Mouse (Mus musculus): Measurements from ENCODE around the gene Olfr149. TPM values are rescaled to one million over a fixed set of nuclear protein-coding genes. Genes with fewer than 3 reads are reported as not detected.
"Not testable (repeated sequence)": the region's sequence is repeated elsewhere in the genome, so short reads cannot be mapped to it uniquely, and the experiment has no call there.

The Olfr149 gene
- not detected in 2 replicates for polyA plus RNA-seq (2014; fragmentation: Nextera tagmentation; extraction: Ambion mirVana)

DNA sequence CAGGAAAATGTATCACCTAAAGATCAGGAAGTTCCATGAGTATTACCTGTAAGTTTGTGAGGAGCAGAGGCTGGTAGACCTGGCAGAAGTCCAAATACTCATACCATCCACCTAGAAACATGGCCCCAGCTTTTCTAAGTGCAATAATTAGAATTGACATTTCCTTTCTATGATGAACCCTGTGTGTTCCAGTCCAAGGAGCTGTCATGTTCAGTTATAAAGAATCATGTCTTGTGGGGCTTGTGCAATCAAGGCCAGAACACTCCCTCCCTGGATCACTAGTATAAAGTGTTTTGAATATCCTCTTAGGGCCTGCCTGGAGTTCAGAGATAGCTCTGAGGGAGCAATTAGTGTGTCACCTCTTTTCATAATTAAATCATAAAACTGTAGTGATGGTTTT is at the start of gene Olfr149:
TSS of gene Olfr149 (minus strand) at position 101 of the 400 bp plus-strand sequence.
- no peak for ATAC-seq (ENCODE audit: low FRiP score)

GRCm38 (mm10) chr9:39746428-39746827 is 39.5 kb upstream of the Olfr149 start:
- Histone ChIP-seq H3K27me3 (ENCODE audit: control insufficient read depth, insufficient read depth, low read length) (no peaks in the 10 kb centered on the region), H3K4me1 (replicated peaks; ENCODE audit: control insufficient read depth, insufficient read depth, low read length) (no peaks in the 10 kb centered on the region), H3K9ac (ENCODE audit: low read depth, low read length) (no peak overlapping the region), H3K27ac (ENCODE audit: low read depth, low read length) (no peak overlapping the region), H3K4me2 (replicated peaks; ENCODE audit: low read depth, low read length) (no peak overlapping the region), H3K36me3 (ENCODE audit: control insufficient read depth, insufficient read depth, low read length) (no peaks in the 10 kb centered on the region), H3K4me3 (ENCODE audit: low read depth, low read length) (no peak overlapping the region), H3K9me3 (ENCODE audit: control insufficient read depth, low read length) (no peaks in the 10 kb centered on the region)
- no peak for DNase-seq (ENCODE audit: low spot score)
- ATAC-seq (ENCODE audit: low FRiP score): no peak
- WGBS: 91% methylated on average over 1 of the region's 1 CpGs

More for the DNA sequence above, at the start of gene Olfr149:
- no peak for DNase-seq (ENCODE audit: low spot score)
- Histone ChIP-seq H3K9me3 (ENCODE audit: control insufficient read depth, low read length) (no peaks in the 10 kb centered on the region), H3K9ac (ENCODE audit: low read depth, low read length) (no peak within 1 kb of the TSS), H3K4me1 (replicated peaks; ENCODE audit: control insufficient read depth, insufficient read depth, low read length) (no peaks in the 10 kb centered on the region), H3K27me3 (ENCODE audit: control insufficient read depth, insufficient read depth, low read length) (no peaks in the 10 kb centered on the region), H3K27ac (ENCODE audit: low read depth, low read length) (no peak within 1 kb of the TSS), H3K4me2 (replicated peaks; ENCODE audit: low read depth, low read length) (no peak within 1 kb of the TSS), H3K36me3 (ENCODE audit: control insufficient read depth, insufficient read depth, low read length) (no peaks in the 10 kb centered on the region), H3K4me3 (ENCODE audit: low read depth, low read length) (no peak within 1 kb of the TSS)

DNA sequence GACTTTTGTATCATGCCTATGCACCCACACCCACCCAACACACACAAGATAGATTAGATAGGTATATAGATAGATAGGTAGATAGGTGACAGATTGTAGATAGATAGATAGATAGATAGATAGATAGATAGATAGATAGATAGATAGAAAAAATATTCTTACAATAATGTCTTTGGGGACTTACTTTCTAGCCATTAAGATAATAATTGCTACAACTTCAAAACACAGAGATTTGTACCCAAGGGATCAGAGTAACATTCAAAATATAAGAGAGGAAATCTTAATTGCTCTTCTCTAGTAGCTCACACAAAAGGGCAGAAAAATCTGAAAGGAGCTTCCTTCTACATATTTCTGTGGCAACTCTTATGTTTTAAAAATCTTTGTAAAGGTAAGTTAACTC is 39.0 kb upstream of the Olfr149 start, which contains the start of gene Olfr967:
TSS of gene Olfr967 (plus strand) at position 301 of the 400 bp plus-strand sequence.
- H3K27ac ChIP-seq (ENCODE audit: low read depth, low read length): no peak within 1 kb of the TSS
- H3K9me3 ChIP-seq (ENCODE audit: control insufficient read depth, low read length): no peaks in the 10 kb centered on the region
- DNase-seq (ENCODE audit: low spot score) (no peak), ATAC-seq (ENCODE audit: low FRiP score) (no peak)
- no peak within 1 kb of the TSS for H3K4me3 ChIP-seq (ENCODE audit: low read depth, low read length)
- no peak within 1 kb of the TSS for H3K9ac ChIP-seq (ENCODE audit: low read depth, low read length)
- no peaks in the 10 kb centered on the region for H3K36me3 ChIP-seq (ENCODE audit: control insufficient read depth, insufficient read depth, low read length)
- no peaks in the 10 kb centered on the region for H3K27me3 ChIP-seq (ENCODE audit: control insufficient read depth, insufficient read depth, low read length)
- H3K4me1 ChIP-seq (replicated peaks; ENCODE audit: control insufficient read depth, insufficient read depth, low read length): no peaks in the 10 kb centered on the region
- no peak within 1 kb of the TSS for H3K4me2 ChIP-seq (replicated peaks; ENCODE audit: low read depth, low read length)

DNA sequence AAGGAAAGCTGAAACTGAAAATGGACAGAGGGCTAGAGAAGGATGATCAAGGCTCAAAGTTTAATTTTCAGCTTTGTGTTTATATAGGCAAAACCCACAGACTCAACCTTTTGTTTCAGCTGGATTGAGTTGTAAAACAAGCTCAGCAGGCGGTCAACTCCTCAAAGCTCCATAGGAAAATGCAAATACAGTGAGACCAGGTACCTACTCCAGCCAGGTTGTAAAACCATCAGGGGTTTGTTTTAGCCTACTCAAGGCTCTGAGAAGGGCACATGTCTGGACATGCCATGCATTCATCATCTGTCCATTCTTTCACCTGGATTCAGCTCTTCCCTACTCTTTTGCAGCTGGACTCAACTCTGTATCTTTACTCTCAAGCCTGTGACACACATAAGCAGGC is 33.8 kb upstream of the Olfr149 start:
- no peak overlapping the region for H3K4me2 ChIP-seq (replicated peaks; ENCODE audit: low read depth, low read length)
- no peaks in the 10 kb centered on the region for H3K9me3 ChIP-seq (ENCODE audit: control insufficient read depth, low read length)
- H3K9ac ChIP-seq (ENCODE audit: low read depth, low read length): no peak overlapping the region
- DNase-seq (ENCODE audit: low spot score): no peak
- no peaks in the 10 kb centered on the region for H3K36me3 ChIP-seq (ENCODE audit: control insufficient read depth, insufficient read depth, low read length)
- WGBS: 96% methylated on average over 1 of the region's 1 CpGs
- no peak overlapping the region for H3K27ac ChIP-seq (ENCODE audit: low read depth, low read length)
- ATAC-seq (ENCODE audit: low FRiP score): no peak
- no peak overlapping the region for H3K4me3 ChIP-seq (ENCODE audit: low read depth, low read length)
- H3K4me1 ChIP-seq (replicated peaks; ENCODE audit: control insufficient read depth, insufficient read depth, low read length): no peaks in the 10 kb centered on the region
- no peaks in the 10 kb centered on the region for H3K27me3 ChIP-seq (ENCODE audit: control insufficient read depth, insufficient read depth, low read length)

- no peak for ATAC-seq (ENCODE audit: low FRiP score)
- DNase-seq (ENCODE audit: low spot score): no peak
Measured at GRCm38 (mm10) chr9:39730678-39731077, 23.8 kb upstream of the Olfr149 start, which contains the start of gene Olfr150. Olfr150 (plus strand) TSS chr9:39730978.

GRCm38 (mm10) chr9:39711053-39711452 is 4.1 kb upstream of the Olfr149 start, which contains the start of gene Olfr965:
Olfr965 (plus strand) TSS chr9:39711353.
- no peak within 1 kb of the TSS for H3K4me2 ChIP-seq (replicated peaks; ENCODE audit: low read depth, low read length)
- no peak within 1 kb of the TSS for H3K4me3 ChIP-seq (ENCODE audit: low read depth, low read length)
- no peak for ATAC-seq (ENCODE audit: low FRiP score)
- H3K36me3 ChIP-seq (ENCODE audit: control insufficient read depth, insufficient read depth, low read length): no peaks in the 10 kb centered on the region
- no peaks in the 10 kb centered on the region for H3K4me1 ChIP-seq (replicated peaks; ENCODE audit: control insufficient read depth, insufficient read depth, low read length)
- H3K9me3 ChIP-seq (ENCODE audit: control insufficient read depth, low read length): no peaks in the 10 kb centered on the region
- no peak for DNase-seq (ENCODE audit: low spot score)
- no peak within 1 kb of the TSS for H3K9ac ChIP-seq (ENCODE audit: low read depth, low read length)
- H3K27ac ChIP-seq (ENCODE audit: low read depth, low read length): no peak within 1 kb of the TSS
- no peaks in the 10 kb centered on the region for H3K27me3 ChIP-seq (ENCODE audit: control insufficient read depth, insufficient read depth, low read length)

More at GRCm38 (mm10) chr9:39730678-39731077, 23.8 kb upstream of the Olfr149 start, which contains the start of gene Olfr150:
- Histone ChIP-seq H3K27ac (ENCODE audit: low read depth, low read length) (no peak within 1 kb of the TSS), H3K4me3 (ENCODE audit: low read depth, low read length) (no peak within 1 kb of the TSS), H3K9ac (ENCODE audit: low read depth, low read length) (no peak within 1 kb of the TSS), H3K36me3 (ENCODE audit: control insufficient read depth, insufficient read depth, low read length) (no peaks in the 10 kb centered on the region), H3K27me3 (ENCODE audit: control insufficient read depth, insufficient read depth, low read length) (no peaks in the 10 kb centered on the region), H3K9me3 (ENCODE audit: control insufficient read depth, low read length) (no peaks in the 10 kb centered on the region), H3K4me1 (replicated peaks; ENCODE audit: control insufficient read depth, insufficient read depth, low read length) (no peaks in the 10 kb centered on the region), H3K4me2 (replicated peaks; ENCODE audit: low read depth, low read length) (no peak within 1 kb of the TSS)

DNA sequence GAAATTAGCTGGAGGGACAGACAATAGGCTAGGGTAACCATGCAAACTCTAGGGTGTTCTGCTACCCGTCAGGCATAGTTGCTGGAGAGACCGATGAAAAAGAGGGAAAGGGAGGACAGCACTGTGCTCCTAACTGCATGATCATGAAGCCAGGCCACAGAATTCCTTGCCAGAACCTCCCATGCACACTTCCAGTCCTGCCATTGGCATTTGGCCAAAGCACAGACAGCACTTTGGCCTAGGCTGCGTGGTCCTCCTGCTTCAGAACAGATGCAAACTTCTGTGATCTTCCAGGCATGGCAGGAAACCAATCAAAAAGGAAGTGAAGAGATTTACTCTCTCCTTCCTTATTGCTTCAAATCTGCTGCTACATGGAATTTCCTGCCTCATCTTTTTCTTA is 2.0 kb upstream of the Olfr149 start:
- Histone ChIP-seq H3K9ac (ENCODE audit: low read depth, low read length) (no peak overlapping the region), H3K27ac (ENCODE audit: low read depth, low read length) (no peak overlapping the region), H3K27me3 (ENCODE audit: control insufficient read depth, insufficient read depth, low read length) (no peaks in the 10 kb centered on the region), H3K36me3 (ENCODE audit: control insufficient read depth, insufficient read depth, low read length) (no peaks in the 10 kb centered on the region), H3K4me1 (replicated peaks; ENCODE audit: control insufficient read depth, insufficient read depth, low read length) (no peaks in the 10 kb centered on the region), H3K9me3 (ENCODE audit: control insufficient read depth, low read length) (no peaks in the 10 kb centered on the region), H3K4me3 (ENCODE audit: low read depth, low read length) (no peak overlapping the region), H3K4me2 (replicated peaks; ENCODE audit: low read depth, low read length) (no peak overlapping the region)
- 72% methylated on average over 3 of the region's 3 CpGs for WGBS
- ATAC-seq (ENCODE audit: low FRiP score) (no peak), DNase-seq (ENCODE audit: low spot score) (no peak)

DNA sequence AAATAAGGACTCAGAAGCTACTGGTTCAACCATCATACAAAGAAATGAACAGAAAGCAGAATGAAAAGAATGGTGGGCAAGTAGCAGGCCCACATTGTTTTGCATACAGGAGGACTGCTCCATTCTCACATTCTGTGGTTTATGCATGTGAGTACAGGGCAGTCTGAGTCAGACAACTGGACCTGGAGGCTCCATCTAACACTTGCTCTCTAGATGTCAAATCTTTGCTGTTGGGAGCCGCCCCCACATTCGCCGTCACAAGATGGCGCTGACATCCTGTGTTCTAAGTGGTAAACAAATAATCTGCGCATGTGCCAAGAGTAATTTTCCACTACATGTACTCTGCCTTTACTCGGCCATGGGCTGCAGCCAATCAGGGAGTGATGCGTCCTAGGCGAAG is 5.8 kb downstream of the Olfr149 start:
- DNase-seq (ENCODE audit: low spot score); H3K27ac ChIP-seq (ENCODE audit: low read depth, low read length); H3K4me2 ChIP-seq (replicated peaks; ENCODE audit: low read depth, low read length); H3K36me3 ChIP-seq (ENCODE audit: control insufficient read depth, insufficient read depth, low read length); ATAC-seq (ENCODE audit: low FRiP score); H3K27me3 ChIP-seq (ENCODE audit: control insufficient read depth, insufficient read depth, low read length); H3K9ac ChIP-seq (ENCODE audit: low read depth, low read length); H3K4me3 ChIP-seq (ENCODE audit: low read depth, low read length); H3K4me1 ChIP-seq (replicated peaks; ENCODE audit: control insufficient read depth, insufficient read depth, low read length); H3K9me3 ChIP-seq (ENCODE audit: control insufficient read depth, low read length): not testable (repeated sequence)
- WGBS: 93% methylated on average over 6 of the region's 8 CpGs

- WGBS: 62% methylated on average over 2 of the region's 2 CpGs
- H3K4me2 ChIP-seq (replicated peaks; ENCODE audit: low read depth, low read length): no peak overlapping the region
- no peak for ATAC-seq (ENCODE audit: low FRiP score)
Measured at GRCm38 (mm10) chr9:39679280-39679679, 27.6 kb downstream of the Olfr149 start.

More at GRCm38 (mm10) chr9:39679280-39679679, 27.6 kb downstream of the Olfr149 start:
- Histone ChIP-seq H3K27ac (ENCODE audit: low read depth, low read length) (no peak overlapping the region), H3K27me3 (ENCODE audit: control insufficient read depth, insufficient read depth, low read length) (no peaks in the 10 kb centered on the region), H3K9ac (ENCODE audit: low read depth, low read length) (no peak overlapping the region), H3K36me3 (ENCODE audit: control insufficient read depth, insufficient read depth, low read length) (no peaks in the 10 kb centered on the region), H3K9me3 (ENCODE audit: control insufficient read depth, low read length) (no peaks in the 10 kb centered on the region), H3K4me1 (replicated peaks; ENCODE audit: control insufficient read depth, insufficient read depth, low read length) (no peaks in the 10 kb centered on the region), H3K4me3 (ENCODE audit: low read depth, low read length) (no peak overlapping the region)
- no peak for DNase-seq (ENCODE audit: low spot score)
